Mouse (Mus musculus): ENCODE data around the gene Emc7. TPM values are rescaled to one million over a fixed set of nuclear protein-coding genes. Genes with fewer than 3 reads are reported as not detected.

The Emc7 gene
- total and polyA plus RNA-seq, 3 experiments, result 17.7 to 25.7 TPM; not detected in 1

- no peak for TF ChIP-seq ZNF384 (IDR thresholded peaks at IDR 0.05; ENCODE audit: low read depth, low read length)
- TF ChIP-seq GATA1 (IDR thresholded peaks at IDR 0.05; ENCODE audit: low read depth, low read length), result no peak
- peak; percentile 86; the same call in 1 of the 2 replicates for TF ChIP-seq E2F4 (IDR thresholded peaks at IDR 0.05; ENCODE audit: borderline replicate concordance, low read depth, low read length)
- peak; percentile 83 for TF ChIP-seq TCF12 (IDR thresholded peaks at IDR 0.05; ENCODE audit: low read depth, low read length)
These were observed at the start of gene Emc7 (continued) for GRCm38 (mm10) chr2:112454862-112455564.

- TF ChIP-seq CHD2 (IDR thresholded peaks at IDR 0.05; ENCODE audit: low read length) (no peak), JUND (IDR thresholded peaks at IDR 0.05; ENCODE audit: low read depth, low read length) (no peak), TAL1 (IDR thresholded peaks at IDR 0.05; ENCODE audit: low read length) (no peak), MYC (IDR thresholded peaks at IDR 0.05; ENCODE audit: low read depth, low read length) (no peak), RCOR1 (IDR thresholded peaks at IDR 0.05; ENCODE audit: low read depth, low read length) (no peak), EP300 (IDR thresholded peaks at IDR 0.05; ENCODE audit: low read depth in 1 of 2, low read length in 2 of 2) (no peak), NRF1 (IDR thresholded peaks at IDR 0.05; ENCODE audit: insufficient read depth, low read depth, low read length, poor library complexity, severe bottlenecking) (no peak), ZC3H11A (IDR thresholded peaks at IDR 0.05; ENCODE audit: low read depth, low read length) (no peak), TBP (IDR thresholded peaks at IDR 0.05; ENCODE audit: low read depth, low read length) (no peak), BHLHE40 (IDR thresholded peaks at IDR 0.05; ENCODE audit: borderline replicate concordance, low read depth, low read length) (no peak), MXI1 (IDR thresholded peaks at IDR 0.05; ENCODE audit: low read depth, low read length) (no peak), USF1 (IDR thresholded peaks at IDR 0.05; ENCODE audit: low read depth, low read length) (no peak), USF2 (IDR thresholded peaks at IDR 0.05; ENCODE audit: borderline replicate concordance in 1 of 2, insufficient read depth in 1 of 2, low read depth in 1 of 2, low read length in 2 of 2) (no peak), ZKSCAN1 (IDR thresholded peaks at IDR 0.05; ENCODE audit: low read depth, low read length) (no peak), NELFE (IDR thresholded peaks at IDR 0.05; ENCODE audit: low read depth, low read length) (no peak), POLR2AphosphoS5 (IDR thresholded peaks at IDR 0.05; ENCODE audit: borderline replicate concordance, low read depth, low read length) (no peak), CTCF (IDR thresholded peaks at IDR 0.05 in 2 of 3, conservative IDR thresholded peaks at IDR 0.05 in 1 of 3; ENCODE audit: control insufficient read depth in 1 of 3, insufficient read depth in 1 of 3, low read depth in 2 of 3, low read length in 3 of 3, poor library complexity in 1 of 3, severe bottlenecking in 1 of 3) (no peak)
- Histone ChIP-seq H3K27me3 (ENCODE audit: control insufficient read depth in 1 of 2, insufficient read depth in 2 of 2, low read length in 2 of 2) (no peaks in the 10 kb centered on the region), H3K9ac (ENCODE audit: control insufficient read depth, low read depth, low read length, poor library complexity, severe bottlenecking) (no peak overlapping the region), H3K4me3 (ENCODE audit: control insufficient read depth in 1 of 2, insufficient read depth in 1 of 2, low read depth in 2 of 2, low read length in 2 of 2) (no peak overlapping the region), H3K4me1 (ENCODE audit: control insufficient read depth in 1 of 2, insufficient read depth in 2 of 2, low read length in 2 of 2) (no peaks in the 10 kb centered on the region), H3K79me2 (ENCODE audit: control insufficient read depth, insufficient read depth, low read length, poor library complexity) (peaks cover 7% of the 10 kb centered on the region), H3K9me3 (replicated peaks; ENCODE audit: insufficient read depth, low read length) (no peaks in the 10 kb centered on the region), H3K36me3 (ENCODE audit: control insufficient read depth in 1 of 2, insufficient read depth in 2 of 2, low read length in 2 of 2) (peaks cover 2 to 48% of the 10 kb centered on the region in 2 experiments; a peak in 3 of 4 replicates), H3K27ac (ENCODE audit: control insufficient read depth, low read depth, low read length) (no peak overlapping the region)
- DNase-seq (ENCODE audit: low read depth, low spot score), result no peak
These were observed 47.8 kb upstream of the Emc7 start for GRCm38 (mm10) chr2:112407030-112407429.
